Mouse (Mus musculus): ENCODE data around the gene Lsm11. TPM values are rescaled to one million over a fixed set of nuclear protein-coding genes. Genes with fewer than 3 reads are reported as not detected.
A peak's percentile ranks its signal among the peaks of the same experiment; 100 is the strongest.

Gene Lsm11
- polyA plus RNA-seq, 1 experiment from 2014 or later: 8.0 TPM

- Histone ChIP-seq H3K27me3 (ENCODE audit: control insufficient read depth, insufficient read depth, low read length) (no peaks in the 10 kb centered on the region), H3K36me3 (ENCODE audit: control insufficient read depth, insufficient read depth, low read length) (no peaks in the 10 kb centered on the region), H3K4me3 (ENCODE audit: low read depth, low read length) (no peak overlapping the region), H3K4me1 (ENCODE audit: control insufficient read depth, insufficient read depth, low read length) (peaks cover 11% of the 10 kb centered on the region; the same call in 1 of the 2 replicates), H3K27ac (replicated peaks; ENCODE audit: low read depth, low read length) (no peak overlapping the region), H3K9me3 (ENCODE audit: control insufficient read depth, low read length) (no peaks in the 10 kb centered on the region), H3K4me2 (ENCODE audit: low read depth, severe bottlenecking) (no peak overlapping the region), H3K9ac (ENCODE audit: low read length) (no peak overlapping the region)
- ATAC-seq (ENCODE audit: insufficient number of reproducible peaks, low FRiP score, low TSS enrichment, low read depth) (no peak), DNase-seq (ENCODE audit: low spot score) (no peak)
- 18% methylated on average over 6 of the region's 6 CpGs for WGBS
Measured at GRCm38 (mm10) chr11:45925436-45925835, 19.3 kb downstream of the Lsm11 start.

DNA sequence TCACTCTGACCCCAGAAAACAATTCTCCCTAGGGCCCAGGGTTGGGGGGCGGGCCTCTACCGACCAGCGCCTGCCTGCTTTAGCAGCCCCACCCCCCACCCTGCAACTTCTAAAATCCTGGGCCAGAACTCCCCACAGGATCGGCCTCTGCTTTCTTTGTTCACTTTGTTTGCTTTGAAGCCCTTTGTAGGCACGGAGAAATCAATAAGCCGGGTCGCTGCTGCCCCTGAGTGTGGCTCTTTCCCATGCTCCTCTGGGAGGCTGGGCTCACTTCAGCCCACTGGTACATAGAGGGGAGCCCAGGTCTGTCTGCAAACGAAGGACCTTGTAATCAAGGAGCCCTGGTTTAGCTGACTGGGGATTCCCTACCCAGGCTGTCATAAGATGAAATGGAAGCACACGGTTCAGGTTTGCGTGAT lies 23.2 kb downstream of the Lsm11 start:
- no peaks in the 10 kb centered on the region for H3K27me3 ChIP-seq (ENCODE audit: control insufficient read depth, insufficient read depth, low read length)
- DNase-seq (ENCODE audit: low spot score): peak; percentile 38
- H3K27ac ChIP-seq (replicated peaks; ENCODE audit: low read depth, low read length): no peak overlapping the region
- WGBS: 14% methylated on average over 10 of the region's 10 CpGs
- ATAC-seq (ENCODE audit: insufficient number of reproducible peaks, low FRiP score, low TSS enrichment, low read depth): no peak
- H3K4me2 ChIP-seq (ENCODE audit: low read depth, severe bottlenecking): peak overlapping the region; percentile 18; the same call in 1 of the 2 replicates
- no peaks in the 10 kb centered on the region for H3K36me3 ChIP-seq (ENCODE audit: control insufficient read depth, insufficient read depth, low read length)
- H3K9ac ChIP-seq (ENCODE audit: low read length): peak overlapping the region; percentile 50
- peaks cover 11% of the 10 kb centered on the region; the same call in 1 of the 2 replicates for H3K4me1 ChIP-seq (ENCODE audit: control insufficient read depth, insufficient read depth, low read length)
- H3K4me3 ChIP-seq (ENCODE audit: low read depth, low read length): no peak overlapping the region
- no peaks in the 10 kb centered on the region for H3K9me3 ChIP-seq (ENCODE audit: control insufficient read depth, low read length)

DNA sequence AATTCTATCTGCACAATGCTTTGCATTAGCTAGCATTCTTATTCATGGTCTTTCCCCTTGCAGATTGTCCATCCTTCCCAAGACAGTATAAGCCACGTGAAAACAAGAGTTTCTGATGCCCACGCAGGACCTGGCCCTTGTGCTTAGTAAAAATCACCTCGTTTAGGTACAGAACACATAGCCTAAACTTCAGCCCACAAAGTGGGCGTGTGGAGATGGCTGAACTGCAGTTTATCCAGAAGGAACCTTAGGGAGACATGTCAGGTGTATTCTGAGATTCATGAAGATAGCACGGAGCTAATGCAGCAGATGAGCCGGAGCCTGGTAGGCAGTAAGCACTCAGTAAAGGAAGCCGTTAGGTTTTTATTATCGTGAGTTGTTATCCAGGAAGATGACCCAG lies 23.7 kb downstream of the Lsm11 start:
- 60% methylated on average over 8 of the region's 8 CpGs for WGBS
- no peaks in the 10 kb centered on the region for H3K9me3 ChIP-seq (ENCODE audit: control insufficient read depth, low read length)
- H3K4me1 ChIP-seq (ENCODE audit: control insufficient read depth, insufficient read depth, low read length): peaks cover 9% of the 10 kb centered on the region; the same call in 1 of the 2 replicates
- no peaks in the 10 kb centered on the region for H3K36me3 ChIP-seq (ENCODE audit: control insufficient read depth, insufficient read depth, low read length)
- ATAC-seq (ENCODE audit: insufficient number of reproducible peaks, low FRiP score, low TSS enrichment, low read depth) (no peak), DNase-seq (ENCODE audit: low spot score) (no peak)
- no peak overlapping the region for H3K4me3 ChIP-seq (ENCODE audit: low read depth, low read length)
- H3K27me3 ChIP-seq (ENCODE audit: control insufficient read depth, insufficient read depth, low read length): no peaks in the 10 kb centered on the region
- H3K27ac ChIP-seq (replicated peaks; ENCODE audit: low read depth, low read length): no peak overlapping the region
- peak overlapping the region; percentile 18; the same call in 1 of the 2 replicates for H3K4me2 ChIP-seq (ENCODE audit: low read depth, severe bottlenecking)
- no peak overlapping the region for H3K9ac ChIP-seq (ENCODE audit: low read length)

- ATAC-seq (ENCODE audit: insufficient number of reproducible peaks, low FRiP score, low TSS enrichment, low read depth): no peak
- H3K4me2 ChIP-seq (ENCODE audit: low read depth, severe bottlenecking): no peak overlapping the region
- WGBS: 98% methylated on average over 4 of the region's 4 CpGs
Measured at GRCm38 (mm10) chr11:45918836-45919235, 25.9 kb downstream of the Lsm11 start.

GRCm38 (mm10) chr11:45918018-45918417 lies 26.7 kb downstream of the Lsm11 start:
- H3K27ac ChIP-seq (replicated peaks; ENCODE audit: low read depth, low read length): no peak overlapping the region
- no peaks in the 10 kb centered on the region for H3K9me3 ChIP-seq (ENCODE audit: control insufficient read depth, low read length)
- no peak for ATAC-seq (ENCODE audit: insufficient number of reproducible peaks, low FRiP score, low TSS enrichment, low read depth)
- no peak for DNase-seq (ENCODE audit: low spot score)
- WGBS: 95% methylated on average over 6 of the region's 6 CpGs
- H3K4me2 ChIP-seq (ENCODE audit: low read depth, severe bottlenecking): no peak overlapping the region
- H3K4me3 ChIP-seq (ENCODE audit: low read depth, low read length): no peak overlapping the region
- H3K27me3 ChIP-seq (ENCODE audit: control insufficient read depth, insufficient read depth, low read length): no peaks in the 10 kb centered on the region
- H3K4me1 ChIP-seq (ENCODE audit: control insufficient read depth, insufficient read depth, low read length): peaks cover 6% of the 10 kb centered on the region; the same call in 1 of the 2 replicates
- no peak overlapping the region for H3K9ac ChIP-seq (ENCODE audit: low read length)
- no peaks in the 10 kb centered on the region for H3K36me3 ChIP-seq (ENCODE audit: control insufficient read depth, insufficient read depth, low read length)

More at GRCm38 (mm10) chr11:45918836-45919235, 25.9 kb downstream of the Lsm11 start:
- H3K9ac ChIP-seq (ENCODE audit: low read length): no peak overlapping the region
- no peak overlapping the region for H3K27ac ChIP-seq (replicated peaks; ENCODE audit: low read depth, low read length)
- H3K4me1 ChIP-seq (ENCODE audit: control insufficient read depth, insufficient read depth, low read length): peaks cover 6% of the 10 kb centered on the region; the same call in 1 of the 2 replicates
- no peak overlapping the region for H3K4me3 ChIP-seq (ENCODE audit: low read depth, low read length)
- no peaks in the 10 kb centered on the region for H3K9me3 ChIP-seq (ENCODE audit: control insufficient read depth, low read length)
- no peak for DNase-seq (ENCODE audit: low spot score)
- no peaks in the 10 kb centered on the region for H3K27me3 ChIP-seq (ENCODE audit: control insufficient read depth, insufficient read depth, low read length)
- no peaks in the 10 kb centered on the region for H3K36me3 ChIP-seq (ENCODE audit: control insufficient read depth, insufficient read depth, low read length)

DNA sequence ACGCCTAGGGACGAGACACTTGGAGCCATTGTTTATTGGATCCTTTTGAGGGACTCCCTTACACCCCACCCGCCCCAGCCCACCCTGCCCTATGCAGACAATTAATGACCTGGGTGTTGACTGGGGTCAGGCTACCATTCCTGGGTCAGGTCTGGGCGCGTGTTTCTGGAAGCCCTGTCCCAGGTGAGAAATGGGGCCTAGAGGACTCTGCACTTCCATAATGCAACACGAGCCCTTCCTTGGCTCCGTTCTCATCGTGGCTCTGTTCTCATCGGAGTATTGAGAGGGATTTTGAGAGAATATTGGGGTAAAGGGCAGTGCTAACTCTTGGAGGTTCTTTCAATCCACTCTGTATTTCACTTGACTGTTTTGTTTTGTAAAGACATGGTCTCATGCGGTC lies 28.5 kb downstream of the Lsm11 start:
- WGBS: 83% methylated on average over 10 of the region's 10 CpGs
- peaks cover 2% of the 10 kb centered on the region; the same call in 1 of the 2 replicates for H3K36me3 ChIP-seq (ENCODE audit: control insufficient read depth, insufficient read depth, low read length)
- DNase-seq (ENCODE audit: low spot score): no peak
- H3K4me3 ChIP-seq (ENCODE audit: low read depth, low read length): no peak overlapping the region
- H3K27ac ChIP-seq (replicated peaks; ENCODE audit: low read depth, low read length): no peak overlapping the region
- no peak for ATAC-seq (ENCODE audit: insufficient number of reproducible peaks, low FRiP score, low TSS enrichment, low read depth)
- H3K4me1 ChIP-seq (ENCODE audit: control insufficient read depth, insufficient read depth, low read length): peaks cover under 1% of the 10 kb centered on the region; the same call in 1 of the 2 replicates
- H3K4me2 ChIP-seq (ENCODE audit: low read depth, severe bottlenecking): no peak overlapping the region
- no peaks in the 10 kb centered on the region for H3K9me3 ChIP-seq (ENCODE audit: control insufficient read depth, low read length)
- H3K27me3 ChIP-seq (ENCODE audit: control insufficient read depth, insufficient read depth, low read length): no peaks in the 10 kb centered on the region
- H3K9ac ChIP-seq (ENCODE audit: low read length): no peak overlapping the region

DNA sequence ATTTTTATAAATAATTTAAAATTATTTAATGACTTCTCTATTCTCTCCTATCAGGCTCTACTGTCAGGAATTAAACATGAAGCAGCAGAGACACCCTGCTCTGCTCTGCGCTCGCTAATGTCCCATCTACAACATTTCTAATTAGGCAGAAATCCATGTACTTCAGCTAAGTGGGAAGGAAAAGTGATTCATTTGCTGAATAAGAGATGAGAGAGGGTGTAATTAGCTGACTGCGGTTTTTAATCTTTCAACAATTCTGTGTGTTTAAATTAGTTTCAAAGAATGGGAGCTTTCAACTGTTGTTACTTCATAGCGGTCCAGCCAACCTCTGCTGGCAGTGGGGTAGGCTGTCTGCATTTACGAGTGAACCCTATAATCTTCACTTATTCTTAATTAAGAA lies 34.0 kb downstream of the Lsm11 start:
- no peak overlapping the region for H3K27ac ChIP-seq (replicated peaks; ENCODE audit: low read depth, low read length)
- WGBS: 93% methylated on average over 5 of the region's 5 CpGs
- no peaks in the 10 kb centered on the region for H3K4me1 ChIP-seq (ENCODE audit: control insufficient read depth, insufficient read depth, low read length)
- H3K9me3 ChIP-seq (ENCODE audit: control insufficient read depth, low read length): no peaks in the 10 kb centered on the region
- no peak overlapping the region for H3K9ac ChIP-seq (ENCODE audit: low read length)
- no peak for DNase-seq (ENCODE audit: low spot score)
- no peak for ATAC-seq (ENCODE audit: insufficient number of reproducible peaks, low FRiP score, low TSS enrichment, low read depth)
- no peak overlapping the region for H3K4me3 ChIP-seq (ENCODE audit: low read depth, low read length)
- no peak overlapping the region for H3K4me2 ChIP-seq (ENCODE audit: low read depth, severe bottlenecking)
- no peaks in the 10 kb centered on the region for H3K27me3 ChIP-seq (ENCODE audit: control insufficient read depth, insufficient read depth, low read length)
- H3K36me3 ChIP-seq (ENCODE audit: control insufficient read depth, insufficient read depth, low read length): peaks cover 14% of the 10 kb centered on the region; the same call in 1 of the 2 replicates

DNA sequence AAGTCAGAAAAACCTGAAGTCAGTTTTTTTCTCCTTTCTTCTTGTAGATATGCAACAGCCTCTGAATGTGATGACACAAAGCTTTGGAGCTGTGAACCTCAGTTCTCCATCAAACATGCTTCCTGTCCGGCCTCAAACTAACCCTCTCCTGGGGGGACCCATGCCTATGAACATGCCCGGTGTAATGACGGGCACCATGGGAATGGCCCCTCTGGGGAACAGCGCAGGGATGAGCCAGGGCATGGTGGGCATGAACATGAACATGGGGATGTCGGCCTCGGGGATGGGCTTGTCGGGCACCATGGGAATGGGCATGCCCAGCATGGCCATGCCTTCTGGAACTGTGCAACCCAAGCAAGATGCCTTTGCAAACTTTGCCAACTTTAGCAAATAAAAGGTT lies 35.8 kb downstream of the Lsm11 start:
- DNase-seq (ENCODE audit: low spot score): no peak
- Histone ChIP-seq H3K4me1 (ENCODE audit: control insufficient read depth, insufficient read depth, low read length) (no peaks in the 10 kb centered on the region), H3K27ac (replicated peaks; ENCODE audit: low read depth, low read length) (no peak overlapping the region), H3K36me3 (ENCODE audit: control insufficient read depth, insufficient read depth, low read length) (peaks cover 15% of the 10 kb centered on the region; the same call in 1 of the 2 replicates), H3K9me3 (ENCODE audit: control insufficient read depth, low read length) (no peaks in the 10 kb centered on the region), H3K9ac (ENCODE audit: low read length) (no peak overlapping the region), H3K27me3 (ENCODE audit: control insufficient read depth, insufficient read depth, low read length) (no peaks in the 10 kb centered on the region), H3K4me3 (ENCODE audit: low read depth, low read length) (no peak overlapping the region), H3K4me2 (ENCODE audit: low read depth, severe bottlenecking) (no peak overlapping the region)
- ATAC-seq (ENCODE audit: insufficient number of reproducible peaks, low FRiP score, low TSS enrichment, low read depth): no peak
- WGBS: 97% methylated on average over 7 of the region's 7 CpGs

GRCm38 (mm10) chr11:45908070-45908469 lies 36.7 kb downstream of the Lsm11 start:
- Histone ChIP-seq H3K4me2 (ENCODE audit: low read depth, severe bottlenecking) (no peak overlapping the region), H3K27me3 (ENCODE audit: control insufficient read depth, insufficient read depth, low read length) (no peaks in the 10 kb centered on the region), H3K4me3 (ENCODE audit: low read depth, low read length) (no peak overlapping the region), H3K9ac (ENCODE audit: low read length) (no peak overlapping the region), H3K9me3 (ENCODE audit: control insufficient read depth, low read length) (no peaks in the 10 kb centered on the region), H3K27ac (replicated peaks; ENCODE audit: low read depth, low read length) (no peak overlapping the region), H3K36me3 (ENCODE audit: control insufficient read depth, insufficient read depth, low read length) (peaks cover 22% of the 10 kb centered on the region; the same call in 1 of the 2 replicates), H3K4me1 (ENCODE audit: control insufficient read depth, insufficient read depth, low read length) (no peaks in the 10 kb centered on the region)
- WGBS: 94% methylated on average over 7 of the region's 7 CpGs
- ATAC-seq (ENCODE audit: insufficient number of reproducible peaks, low FRiP score, low TSS enrichment, low read depth) (no peak), DNase-seq (ENCODE audit: low spot score) (no peak)
